Mouse (Mus musculus): Measurements from ENCODE around the gene Ocel1. TPM values are rescaled to one million over a fixed set of nuclear protein-coding genes. Genes with fewer than 3 reads are reported as not detected.

Gene Ocel1
- total RNA-seq, 2 experiments from 2014 or later, result 6.0 to 8.4 TPM

DNA sequence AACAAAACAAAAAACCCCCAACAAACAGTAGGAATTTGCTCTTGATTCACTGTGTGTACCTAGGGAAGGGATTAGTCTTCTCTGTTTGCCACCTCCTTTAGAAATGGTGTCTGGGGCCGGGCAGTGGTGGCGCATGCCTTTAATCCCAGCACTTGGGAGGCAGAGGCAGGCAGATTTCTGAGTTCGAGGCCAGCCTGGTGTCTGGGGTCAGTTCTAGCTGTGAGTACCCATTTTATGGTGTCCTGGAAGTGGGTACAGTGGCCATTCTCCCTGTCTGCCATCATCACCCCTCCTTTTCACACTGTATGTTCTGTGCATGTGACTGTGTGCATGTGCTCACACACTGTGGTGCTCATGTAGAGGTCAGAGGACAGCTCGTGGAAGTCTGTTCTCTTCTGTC lies 37.1 kb downstream of the Ocel1 start:
- no peak for TF ChIP-seq CTCF (IDR thresholded peaks at IDR 0.05)
- intact Hi-C loops (cut with DNase I), result loop anchor here (5.0 kb wide), 1 partner anchor 36 kb away; the partner anchor contains the start of gene Ocel1
- no peak overlapping the region for H3K27ac ChIP-seq
- no peak overlapping the region for H3K4me3 ChIP-seq
- DNase-seq, result no peak

- Histone ChIP-seq H3K27ac (no peak overlapping the region), H3K4me3 (no peak overlapping the region)
- TF ChIP-seq CTCF (IDR thresholded peaks at IDR 0.05), result no peak
- DNase-seq, result no peak
- intact Hi-C loops (cut with DNase I), result no loop called here
Measured at GRCm38 (mm10) chr8:71411535-71412273, 40.6 kb downstream of the Ocel1 start.

GRCm38 (mm10) chr8:71422121-71422520 lies 51.0 kb downstream of the Ocel1 start:
- TF ChIP-seq CTCF (IDR thresholded peaks at IDR 0.05), result no peak
- H3K4me3 ChIP-seq, result no peak overlapping the region
- no peak for DNase-seq
- no peak overlapping the region for H3K27ac ChIP-seq
- intact Hi-C loops (cut with DNase I), result no loop called here

Other genes starting within 250 kb of the Ocel1 start
- 1 to 10 TPM; 6.1 to 9.3 TPM for gene Myo9b, start 98.6 kb upstream of the Ocel1 start, total RNA-seq (2021)
- gene Haus8, start 98.4 kb upstream of the Ocel1 start, total RNA-seq (2021), result 1 to 10 TPM; 5.5 to 7.9 TPM
- 100 to 1,000 TPM in 1 of 2 experiments, 10 to 100 TPM in 1; 79.7 to 104 TPM for gene Use1, start 4.5 kb upstream of the Ocel1 start, total RNA-seq (2021)
- 10 to 100 TPM; 19.6 to 21.9 TPM for gene Nr2f6, start 10.7 kb downstream of the Ocel1 start, total RNA-seq (2021)
- 1 to 10 TPM; 6.4 to 9.3 TPM for gene Ushbp1, start 24.5 kb downstream of the Ocel1 start, total RNA-seq (2021)
- gene Babam1, start 25.6 kb downstream of the Ocel1 start, total RNA-seq (2021), result 10 to 100 TPM; 60.8 to 69.6 TPM
- gene Ankle1, start 34.7 kb downstream of the Ocel1 start, total RNA-seq (2021), result not detected
- 10 to 100 TPM; 22.5 to 24.9 TPM for gene Abhd8, start 92.4 kb downstream of the Ocel1 start, total RNA-seq (2021)
- 10 to 100 TPM; 59.1 to 84.3 TPM for gene Mrpl34, start 93.7 kb downstream of the Ocel1 start, total RNA-seq (2021)
- gene Dda1, start 97.9 kb downstream of the Ocel1 start, total RNA-seq (2021), result 10 to 100 TPM; 26.8 to 31.1 TPM
- gene Ano8, start 114.7 kb downstream of the Ocel1 start, total RNA-seq (2021), result 10 to 100 TPM; 16.0 to 17.0 TPM
- gene Gtpbp3, start 116.8 kb downstream of the Ocel1 start, total RNA-seq (2021), result 10 to 100 TPM; 10.1 to 10.7 TPM
- 10 to 100 TPM in 1 of 2 experiments, 1 to 10 TPM in 1; 9.3 to 11.6 TPM for gene Plvap, start 140.5 kb downstream of the Ocel1 start, total RNA-seq (2021)
- not detected for gene Ccdc194, start 154.4 kb downstream of the Ocel1 start, total RNA-seq (2021)
- gene Bst2, start 166.2 kb downstream of the Ocel1 start, total RNA-seq (2021), result 1 to 10 TPM; 4.3 to 8.3 TPM
- 10 to 100 TPM; 21.5 to 27.7 TPM for gene Mvb12a, start 171.6 kb downstream of the Ocel1 start, total RNA-seq (2021)
- not detected for gene Tmem221, start 187.6 kb downstream of the Ocel1 start, total RNA-seq (2021)
- gene Nxnl1, start 195.3 kb downstream of the Ocel1 start, total RNA-seq (2021), result not detected
- 100 to 1,000 TPM in 1 of 2 experiments, 10 to 100 TPM in 1; 57.2 to 116 TPM for gene Slc27a1, start 197.6 kb downstream of the Ocel1 start, total RNA-seq (2021)
- 10 to 100 TPM; 19.3 to 28.6 TPM for gene Pgls, start 220.9 kb downstream of the Ocel1 start, total RNA-seq (2021)
- 1 to 10 TPM in 1 of 2 experiments, under 1 TPM in 1; 0.79 to 1.4 TPM for gene Fam129c, start 226.3 kb downstream of the Ocel1 start, total RNA-seq (2021)
- gene Colgalt1, start 239.7 kb downstream of the Ocel1 start, total RNA-seq (2021), result 10 to 100 TPM; 39.6 to 44.3 TPM

All from gastrocnemius, adult 2 months (tissue).